Mouse (Mus musculus) kidney, adult 2 months (tissue): ENCODE data around the gene Apobec3.

Experiments used
- CTCF ChIP-seq: fragments of 200-500 bp; conservative IDR thresholded peaks from 2 replicates; pipeline ENCODE4 v1.5.1; 2011; ENCODE audit warnings: low read depth, mild to moderate bottlenecking, control low read depth, low read length, moderate library complexity, mixed read lengths; ENCODE audit not compliant: insufficient read depth, insufficient read length
- POLR2A ChIP-seq: fragments of 200-500 bp; IDR thresholded peaks from one replicate; pipeline ENCODE4 v1.6.1; 2011; ENCODE audit warnings: low read depth, low read length, control low read depth

GRCm38 (mm10) chr15:79940932-79941331 is 49.5 kb downstream of the Apobec3 start:
- TF ChIP-seq POLR2A (no peak), CTCF (peak; percentile 83)
